Mouse (Mus musculus) CD4-positive, CD25-positive, alpha-beta regulatory T cell, adult 2 months (primary cell): ENCODE results near the gene Zdhhc11.

Experiments used
- DNase-seq: peaks from one replicate; pipeline ENCODE4 v3.0.0-alpha.2; 2012; ENCODE audit warnings: low read depth, low spot score

Gene Zdhhc11

GRCm38 (mm10) chr13:73963551-73963950 lies at the start of gene Zdhhc11:
TSS of gene Zdhhc11 (plus strand) at chr13:73963851.
- no peak for DNase-seq

- no peak for DNase-seq
Observed at GRCm38 (mm10) chr13:73932201-73932600, 31.4 kb upstream of the Zdhhc11 start.

GRCm38 (mm10) chr13:73936938-73937320 lies 26.7 kb upstream of the Zdhhc11 start:
- no peak for DNase-seq

GRCm38 (mm10) chr13:73937321-73938176 lies 26.1 kb upstream of the Zdhhc11 start, which contains the start of the genes Trip13 and Brd9:
TSS of gene Trip13 (minus strand) at chr13:73937784.
TSS of gene Brd9 (plus strand) at chr13:73937811.
- peak; percentile 96 for DNase-seq

- DNase-seq, result peak; percentile 40
Observed at GRCm38 (mm10) chr13:73938177-73938560, 25.5 kb upstream of the Zdhhc11 start.

GRCm38 (mm10) chr13:73939101-73939500 lies 24.6 kb upstream of the Zdhhc11 start:
- no peak for DNase-seq

- DNase-seq, result no peak
Observed at GRCm38 (mm10) chr13:73944606-73945005, 19.0 kb upstream of the Zdhhc11 start.

- no peak for DNase-seq
Observed at GRCm38 (mm10) chr13:73953551-73954130, 10.0 kb upstream of the Zdhhc11 start.

GRCm38 (mm10) chr13:73954666-73955065 lies 9.0 kb upstream of the Zdhhc11 start:
- DNase-seq, result no peak

- DNase-seq, result no peak
Observed at GRCm38 (mm10) chr13:73955531-73955930, 8.1 kb upstream of the Zdhhc11 start.

GRCm38 (mm10) chr13:73960117-73960652 lies 3.5 kb upstream of the Zdhhc11 start:
- no peak for DNase-seq

- DNase-seq, result no peak
Observed at GRCm38 (mm10) chr13:73961177-73961576, 2.5 kb upstream of the Zdhhc11 start.

GRCm38 (mm10) chr13:73970545-73971448 lies 7.1 kb downstream of the Zdhhc11 start:
- DNase-seq, result peak; percentile 65

GRCm38 (mm10) chr13:73974523-73974922 lies 10.9 kb downstream of the Zdhhc11 start:
- DNase-seq, result no peak

- DNase-seq, result no peak
Observed at GRCm38 (mm10) chr13:73976935-73977334, 13.3 kb downstream of the Zdhhc11 start.

GRCm38 (mm10) chr13:73990325-73990724 lies 26.7 kb downstream of the Zdhhc11 start:
- no peak for DNase-seq

- DNase-seq, result no peak
Observed at GRCm38 (mm10) chr13:73990761-73991160, 27.1 kb downstream of the Zdhhc11 start.

GRCm38 (mm10) chr13:73991267-73991666 lies 27.6 kb downstream of the Zdhhc11 start:
- DNase-seq, result no peak

- no peak for DNase-seq
Observed at GRCm38 (mm10) chr13:73996456-73996855, 32.8 kb downstream of the Zdhhc11 start.

- DNase-seq, result no peak
Observed at GRCm38 (mm10) chr13:74000519-74000918, 36.9 kb downstream of the Zdhhc11 start.

- no peak for DNase-seq
Observed at GRCm38 (mm10) chr13:74000961-74001360, 37.3 kb downstream of the Zdhhc11 start.

GRCm38 (mm10) chr13:74001492-74001891 lies 37.8 kb downstream of the Zdhhc11 start:
- no peak for DNase-seq
